Mouse (Mus musculus) heart, adult 18-20 months (tissue): ENCODE measurements around the gene Eif2ak1. TPM values are rescaled to one million over a fixed set of nuclear protein-coding genes. Genes with fewer than 3 reads are reported as not detected.
"Not testable (repeated sequence)": the region's sequence is repeated elsewhere in the genome, so short reads cannot be mapped to it uniquely, and the experiment has no call there.

Experiments
- DNase-seq, 2 experiments: peaks; one replicate each; pipeline ENCODE4 v3.0.0; 2021 to 2022; ENCODE audit warnings: mixed read lengths in 1 of 2
- long read RNA-seq, 2 experiments: library from polyadenylated mRNA; stranded (forward); transcript quantifications; one replicate each; pipeline ENCODE4 v2.0.0; 2021
- total RNA-seq, 2 experiments: library from RNA; stranded (reverse); gene quantifications; 2 replicates each; pipeline ENCODE4 v1.2.3; 2021

Gene Eif2ak1
- 10 to 100 TPM; 17.1 to 21.2 TPM for total RNA-seq
- long read RNA-seq, experiment 1, full-length matches to known transcripts, result 35 of 43 reads
- long read RNA-seq, experiment 1, partial matches to known transcripts, result 0 of 43 reads
- long read RNA-seq, experiment 1, other reads (novel, unspliced or antisense), result 8 of 43 reads
- long read RNA-seq, experiment 2, full-length matches to known transcripts, result 21 of 23 reads
- long read RNA-seq, experiment 2, partial matches to known transcripts, result 0 of 23 reads
- long read RNA-seq, experiment 2, other reads (novel, unspliced or antisense), result 2 of 23 reads

GRCm38 (mm10) chr5:143817116-143817930, at the start of gene Eif2ak1:
Gene Eif2ak1, plus strand, starts transcription at chr5:143817788.
- DNase-seq, result peak; percentile 94 to 95

- no peak for DNase-seq
Measured at GRCm38 (mm10) chr5:143781951-143782350, 35.6 kb upstream of the Eif2ak1 start.

GRCm38 (mm10) chr5:143785391-143785790, 32.2 kb upstream of the Eif2ak1 start:
- no peak for DNase-seq

GRCm38 (mm10) chr5:143801216-143801615, 16.4 kb upstream of the Eif2ak1 start:
- not testable (repeated sequence) for DNase-seq

GRCm38 (mm10) chr5:143804056-143804765, 13.4 kb upstream of the Eif2ak1 start:
- DNase-seq, result no peak

- DNase-seq, result no peak
Measured at GRCm38 (mm10) chr5:143807268-143807667, 10.3 kb upstream of the Eif2ak1 start.

- no peak for DNase-seq
Measured at GRCm38 (mm10) chr5:143809421-143810090, 8.0 kb upstream of the Eif2ak1 start.

GRCm38 (mm10) chr5:143811653-143812052, 5.9 kb upstream of the Eif2ak1 start:
- DNase-seq, result no peak

GRCm38 (mm10) chr5:143814626-143815025, 3.0 kb upstream of the Eif2ak1 start:
- no peak for DNase-seq

- no peak for DNase-seq
Measured at GRCm38 (mm10) chr5:143817931-143818311, 333 bp downstream of the Eif2ak1 start.

GRCm38 (mm10) chr5:143818461-143818860, 873 bp downstream of the Eif2ak1 start:
- DNase-seq, result no peak

- DNase-seq, result no peak
Measured at GRCm38 (mm10) chr5:143818949-143819348, 1.4 kb downstream of the Eif2ak1 start.

GRCm38 (mm10) chr5:143819906-143820660, 2.5 kb downstream of the Eif2ak1 start:
- no peak for DNase-seq

- no peak for DNase-seq
Measured at GRCm38 (mm10) chr5:143820820-143821219, 3.2 kb downstream of the Eif2ak1 start.

- no peak for DNase-seq
Measured at GRCm38 (mm10) chr5:143871547-143872169, 54.1 kb downstream of the Eif2ak1 start.

- DNase-seq, result no peak
Measured at GRCm38 (mm10) chr5:143874571-143874970, 57.0 kb downstream of the Eif2ak1 start.

- no peak for DNase-seq
Measured at GRCm38 (mm10) chr5:143885274-143885673, 67.7 kb downstream of the Eif2ak1 start.

GRCm38 (mm10) chr5:143890741-143891140, 73.2 kb downstream of the Eif2ak1 start:
- no peak for DNase-seq

GRCm38 (mm10) chr5:143892255-143892886, 74.8 kb downstream of the Eif2ak1 start:
- DNase-seq, result no peak

GRCm38 (mm10) chr5:143893396-143893795, 75.8 kb downstream of the Eif2ak1 start:
- no peak for DNase-seq
